Mouse (Mus musculus) small intestine, adult 2 months (tissue): ENCODE measurements at regions not wholly inside any gene's neighbourhood (a gene's known extent, or its start where the extent isn't known, plus 50 kb on each side); places are given as distances from the start of the nearest gene placed in this dataset.

Experiments used
- CTCF ChIP-seq: fragments of 200-500 bp; IDR thresholded peaks from 2 replicates; pipeline ENCODE4 v1.5.1; 2012; ENCODE audit warnings: low read depth, mild to moderate bottlenecking, control low read depth, inconsistent platforms, low read length, moderate library complexity, mixed read lengths; ENCODE audit not compliant: insufficient replicate concordance, insufficient read length; ENCODE audit errors: extremely low read depth
- POLR2A ChIP-seq: fragments of 200-500 bp; IDR thresholded peaks from 2 replicates; pipeline ENCODE4 v1.6.1; 2012; ENCODE audit warnings: low read depth, mild to moderate bottlenecking, control low read depth, inconsistent platforms, low read length, moderate library complexity

- TF ChIP-seq POLR2A, result no peak
- no peak for TF ChIP-seq CTCF
These were observed 246.8 kb upstream of the Sdk2 start for GRCm38 (mm10) chr11:114313652-114314051.
